Mouse (Mus musculus): ENCODE data around the gene Car10. TPM values are rescaled to one million over a fixed set of nuclear protein-coding genes. Genes with fewer than 3 reads are reported as not detected.

Gene Car10
- polyA plus RNA-seq, 1 experiment = not detected

- H3K36me3 ChIP-seq (ENCODE audit: control insufficient read depth, insufficient read depth) = no peaks in the 10 kb centered on the region
- H3K27me3 ChIP-seq (ENCODE audit: control insufficient read depth, insufficient read depth, insufficient read length) = no peaks in the 10 kb centered on the region
- H3ac ChIP-seq (ENCODE audit: control insufficient read depth, insufficient read length) = no peak overlapping the region
- H3K4me3 ChIP-seq = no peak overlapping the region
- H3K4me2 ChIP-seq (ENCODE audit: low read depth) = no peak overlapping the region
- no peaks in the 10 kb centered on the region for H3K79me2 ChIP-seq (ENCODE audit: control insufficient read depth, insufficient read depth)
- no peak for TF ChIP-seq E2F4 (IDR thresholded peaks at IDR 0.05; ENCODE audit: insufficient read depth)
- no peak for TF ChIP-seq MAX (IDR thresholded peaks at IDR 0.05; ENCODE audit: low read depth)
- TF ChIP-seq USF1 (IDR thresholded peaks at IDR 0.05; ENCODE audit: low read depth) = no peak
- TF ChIP-seq MYOG (IDR thresholded peaks at IDR 0.05; ENCODE audit: control insufficient read depth in 1 of 3, insufficient read depth in 1 of 3, insufficient read length in 2 of 3, low read depth in 2 of 3) = no peak
- no peak for TF ChIP-seq TCF3 (IDR thresholded peaks at IDR 0.05; ENCODE audit: insufficient read length, low read depth)
- TF ChIP-seq CEBPB (IDR thresholded peaks at IDR 0.05; ENCODE audit: insufficient read depth, poor library complexity, severe bottlenecking) = no peak
- TF ChIP-seq POLR2AphosphoS2 (IDR thresholded peaks at IDR 0.05; ENCODE audit: insufficient read length, low read depth) = no peak
- TF ChIP-seq SRF (IDR thresholded peaks at IDR 0.05; ENCODE audit: control insufficient read depth, insufficient read length, low read depth) = no peak
- no peak for TF ChIP-seq TCF12 (IDR thresholded peaks at IDR 0.05; ENCODE audit: insufficient read depth, poor library complexity, severe bottlenecking)
- no peak for TF ChIP-seq POLR2A (IDR thresholded peaks at IDR 0.05; ENCODE audit: insufficient read length, low read depth)
- TF ChIP-seq MYOD1 (IDR thresholded peaks at IDR 0.05; ENCODE audit: control insufficient read depth in 1 of 3, insufficient read length in 2 of 3, low read depth in 2 of 3) = no peak
- TF ChIP-seq REST (IDR thresholded peaks at IDR 0.05; ENCODE audit: insufficient read depth, insufficient read length) = no peak
Measured at GRCm38 (mm10) chr11:93581326-93581725, 483.5 kb downstream of the Car10 start.

GRCm38 (mm10) chr11:93587788-93588187 is 490.0 kb downstream of the Car10 start:
- TF ChIP-seq TCF3 (IDR thresholded peaks at IDR 0.05; ENCODE audit: insufficient read length, low read depth) (no peak), POLR2A (IDR thresholded peaks at IDR 0.05; ENCODE audit: insufficient read length, low read depth) (no peak), E2F4 (IDR thresholded peaks at IDR 0.05; ENCODE audit: insufficient read depth) (no peak), CEBPB (IDR thresholded peaks at IDR 0.05; ENCODE audit: insufficient read depth, poor library complexity, severe bottlenecking) (no peak), MYOD1 (IDR thresholded peaks at IDR 0.05; ENCODE audit: control insufficient read depth in 1 of 3, insufficient read length in 2 of 3, low read depth in 2 of 3) (no peak), SRF (IDR thresholded peaks at IDR 0.05; ENCODE audit: control insufficient read depth, insufficient read length, low read depth) (no peak), REST (IDR thresholded peaks at IDR 0.05; ENCODE audit: insufficient read depth, insufficient read length) (no peak), USF1 (IDR thresholded peaks at IDR 0.05; ENCODE audit: low read depth) (no peak)

GRCm38 (mm10) chr11:93590652-93591051 is 492.8 kb downstream of the Car10 start:
- H3ac ChIP-seq (ENCODE audit: control insufficient read depth, insufficient read length) = no peak overlapping the region
- no peaks in the 10 kb centered on the region for H3K27me3 ChIP-seq (ENCODE audit: control insufficient read depth, insufficient read depth, insufficient read length)
- TF ChIP-seq TCF12 (IDR thresholded peaks at IDR 0.05; ENCODE audit: insufficient read depth, poor library complexity, severe bottlenecking) (no peak), CEBPB (IDR thresholded peaks at IDR 0.05; ENCODE audit: insufficient read depth, poor library complexity, severe bottlenecking) (no peak), MAX (IDR thresholded peaks at IDR 0.05; ENCODE audit: low read depth) (no peak), MYOD1 (IDR thresholded peaks at IDR 0.05; ENCODE audit: control insufficient read depth in 1 of 3, insufficient read length in 2 of 3, low read depth in 2 of 3) (no peak), POLR2A (IDR thresholded peaks at IDR 0.05; ENCODE audit: insufficient read length, low read depth) (no peak), SRF (IDR thresholded peaks at IDR 0.05; ENCODE audit: control insufficient read depth, insufficient read length, low read depth) (no peak)
- no peaks in the 10 kb centered on the region for H3K79me2 ChIP-seq (ENCODE audit: control insufficient read depth, insufficient read depth)
- H3K36me3 ChIP-seq (ENCODE audit: control insufficient read depth, insufficient read depth) = no peaks in the 10 kb centered on the region
- no peak overlapping the region for H3K4me2 ChIP-seq (ENCODE audit: low read depth)
- H3K4me3 ChIP-seq = no peak overlapping the region

More at GRCm38 (mm10) chr11:93587788-93588187, 490.0 kb downstream of the Car10 start:
- Histone ChIP-seq H3K27me3 (ENCODE audit: control insufficient read depth, insufficient read depth, insufficient read length) (no peaks in the 10 kb centered on the region), H3K36me3 (ENCODE audit: control insufficient read depth, insufficient read depth) (no peaks in the 10 kb centered on the region), H3K4me3 (no peak overlapping the region), H3K79me2 (ENCODE audit: control insufficient read depth, insufficient read depth) (no peaks in the 10 kb centered on the region), H3K4me2 (ENCODE audit: low read depth) (no peak overlapping the region), H3ac (ENCODE audit: control insufficient read depth, insufficient read length) (no peak overlapping the region)

GRCm38 (mm10) chr11:93594033-93594432 is 496.2 kb downstream of the Car10 start:
- H3K27me3 ChIP-seq (ENCODE audit: control insufficient read depth, insufficient read depth, insufficient read length) = no peaks in the 10 kb centered on the region
- H3K4me2 ChIP-seq (ENCODE audit: low read depth) = no peak overlapping the region
- no peak overlapping the region for H3ac ChIP-seq (ENCODE audit: control insufficient read depth, insufficient read length)
- H3K36me3 ChIP-seq (ENCODE audit: control insufficient read depth, insufficient read depth) = no peaks in the 10 kb centered on the region
- H3K4me3 ChIP-seq = no peak overlapping the region
- no peaks in the 10 kb centered on the region for H3K79me2 ChIP-seq (ENCODE audit: control insufficient read depth, insufficient read depth)
- TF ChIP-seq TCF3 (IDR thresholded peaks at IDR 0.05; ENCODE audit: insufficient read length, low read depth) = no peak

GRCm38 (mm10) chr11:93598175-93598574 is 500.3 kb downstream of the Car10 start:
- Histone ChIP-seq H3K79me2 (ENCODE audit: control insufficient read depth, insufficient read depth) (no peaks in the 10 kb centered on the region), H3K4me3 (no peak overlapping the region), H3K27me3 (ENCODE audit: control insufficient read depth, insufficient read depth, insufficient read length) (no peaks in the 10 kb centered on the region), H3K36me3 (ENCODE audit: control insufficient read depth, insufficient read depth) (no peaks in the 10 kb centered on the region), H3K4me2 (ENCODE audit: low read depth) (no peak overlapping the region), H3ac (ENCODE audit: control insufficient read depth, insufficient read length) (no peak overlapping the region)
- TF ChIP-seq MAX (IDR thresholded peaks at IDR 0.05; ENCODE audit: low read depth) (no peak), MYOD1 (IDR thresholded peaks at IDR 0.05; ENCODE audit: control insufficient read depth in 1 of 3, insufficient read length in 2 of 3, low read depth in 2 of 3) (no peak), USF1 (IDR thresholded peaks at IDR 0.05; ENCODE audit: low read depth) (no peak)

GRCm38 (mm10) chr11:93599755-93600154 is 501.9 kb downstream of the Car10 start:
- no peak overlapping the region for H3ac ChIP-seq (ENCODE audit: control insufficient read depth, insufficient read length)
- H3K27me3 ChIP-seq (ENCODE audit: control insufficient read depth, insufficient read depth, insufficient read length) = no peaks in the 10 kb centered on the region
- no peak overlapping the region for H3K4me3 ChIP-seq
- no peaks in the 10 kb centered on the region for H3K36me3 ChIP-seq (ENCODE audit: control insufficient read depth, insufficient read depth)
- no peak overlapping the region for H3K4me2 ChIP-seq (ENCODE audit: low read depth)
- TF ChIP-seq POLR2AphosphoS2 (IDR thresholded peaks at IDR 0.05; ENCODE audit: insufficient read length, low read depth) (no peak), MYOG (IDR thresholded peaks at IDR 0.05; ENCODE audit: control insufficient read depth in 1 of 3, insufficient read depth in 1 of 3, insufficient read length in 2 of 3, low read depth in 2 of 3) (no peak), REST (IDR thresholded peaks at IDR 0.05; ENCODE audit: insufficient read depth, insufficient read length) (no peak), E2F4 (IDR thresholded peaks at IDR 0.05; ENCODE audit: insufficient read depth) (no peak), CEBPB (IDR thresholded peaks at IDR 0.05; ENCODE audit: insufficient read depth, poor library complexity, severe bottlenecking) (no peak)
- H3K79me2 ChIP-seq (ENCODE audit: control insufficient read depth, insufficient read depth) = no peaks in the 10 kb centered on the region
